Mouse (Mus musculus) forelimb bud, embryonic 11.5 days (tissue): ENCODE results near the gene Isg20.

ENCODE experiments used
- DNase-seq: peaks from one replicate; pipeline ENCODE4 v3.0.0-alpha.2; 2012; ENCODE audit warnings: low read depth, low spot score

The Isg20 gene

DNA sequence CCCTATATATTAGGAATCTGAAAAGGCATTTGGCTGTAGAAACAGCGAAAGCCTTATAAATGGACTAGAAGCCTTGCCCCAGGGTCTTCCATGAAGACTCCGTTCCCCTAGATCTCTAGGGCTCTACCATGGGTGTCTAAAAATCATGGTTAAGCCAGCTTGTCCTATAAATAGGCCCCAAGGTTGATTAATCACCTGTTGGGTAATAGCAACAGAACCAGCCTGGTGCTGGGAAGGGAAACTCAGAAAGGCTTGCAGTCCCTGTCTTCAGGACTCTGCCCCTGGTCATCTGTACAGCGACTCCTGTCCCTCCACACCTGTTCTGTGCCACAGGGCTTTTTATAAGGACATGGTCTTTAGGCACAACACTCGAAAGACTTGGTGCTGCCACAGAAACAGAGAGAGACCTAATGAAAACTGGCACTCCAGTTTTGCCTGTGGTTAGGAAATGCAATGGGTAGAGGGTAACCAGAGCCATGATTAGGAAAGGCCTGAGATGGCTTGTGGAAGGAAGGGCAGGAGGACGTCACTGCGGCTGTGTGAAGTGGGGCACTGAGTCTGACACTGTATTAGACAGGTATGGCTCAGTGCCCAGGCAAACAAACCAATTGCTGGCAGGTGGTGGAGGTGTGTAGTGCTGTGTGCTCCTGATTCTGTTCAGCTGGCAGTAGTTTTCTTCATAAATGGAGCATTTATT lies 9.9 kb upstream of the Isg20 start:
- DNase-seq, result no peak

DNA sequence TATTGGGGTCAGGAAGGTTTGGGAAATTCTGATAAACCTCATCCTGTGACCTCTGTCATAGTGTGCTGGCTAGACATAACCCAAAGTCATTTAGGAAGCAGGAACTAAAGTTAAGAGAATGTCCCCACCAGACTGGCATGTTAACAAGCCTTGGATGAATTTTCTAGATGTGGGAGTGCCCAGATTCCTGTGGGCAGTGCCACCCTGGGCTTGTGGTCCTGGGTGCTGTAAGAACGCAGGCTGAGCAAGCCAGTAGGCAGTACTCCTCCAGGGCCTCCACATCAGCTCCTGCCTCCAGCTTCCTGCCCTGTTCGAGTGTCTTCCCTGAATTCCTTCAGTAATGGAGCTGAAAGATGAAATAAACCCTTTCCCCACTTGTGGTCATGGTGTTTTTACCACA lies 9.0 kb upstream of the Isg20 start:
- DNase-seq, result no peak

DNA sequence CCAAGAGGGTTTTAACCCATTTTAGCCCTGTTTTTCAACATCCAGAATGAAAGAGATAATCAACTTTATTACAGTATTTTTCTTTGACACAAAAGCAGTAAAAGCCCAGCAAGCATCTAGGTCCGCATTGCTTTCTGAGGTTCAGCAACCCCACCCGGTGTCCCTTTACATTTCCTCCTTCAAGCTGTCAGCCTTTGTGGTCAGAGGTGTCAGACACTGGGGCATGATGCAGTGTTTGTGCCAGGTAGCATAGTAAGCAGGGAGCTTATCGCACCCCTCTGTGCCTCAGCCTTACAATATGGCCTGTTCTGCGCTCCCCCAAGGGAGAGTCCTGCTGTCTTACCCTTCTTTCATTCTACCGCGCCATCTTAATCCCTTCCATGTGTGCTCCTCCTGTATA lies 4.2 kb upstream of the Isg20 start:
- no peak for DNase-seq

DNA sequence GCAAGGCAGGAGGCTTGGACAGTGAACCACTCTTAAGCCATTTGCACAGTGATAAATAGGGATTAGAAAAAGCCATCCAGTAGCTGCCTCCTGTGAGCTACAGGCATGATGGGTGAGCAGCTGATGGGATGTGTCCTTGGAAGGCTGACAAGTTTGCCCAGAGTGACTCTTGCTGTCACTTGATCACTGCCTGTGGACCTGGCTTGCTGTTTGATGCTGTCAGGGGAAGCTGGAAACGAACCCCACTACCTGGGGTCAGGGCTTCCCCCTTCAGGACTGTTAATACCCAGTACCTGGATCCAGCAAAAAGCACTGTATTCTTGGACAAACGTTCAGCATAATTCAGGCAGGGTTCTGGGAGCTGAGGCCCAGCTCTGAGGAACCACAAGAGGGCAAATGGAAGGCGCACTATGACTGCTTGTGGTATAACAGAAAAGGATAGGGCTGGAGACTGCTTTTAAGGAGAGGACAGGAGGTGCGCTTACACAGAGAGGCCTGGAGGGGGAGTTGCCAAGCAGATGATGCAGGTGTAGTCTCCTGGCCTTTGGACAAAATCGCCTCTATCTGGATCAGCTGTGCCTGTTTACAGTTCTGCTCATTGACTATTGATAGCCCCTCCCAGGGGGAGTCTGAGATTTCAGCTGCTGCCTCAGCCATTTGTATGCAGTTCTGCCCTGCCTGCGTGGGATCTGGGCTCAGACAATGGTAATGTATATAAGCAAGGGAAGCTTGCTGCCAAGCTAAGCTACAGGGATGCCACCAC lies 2.7 kb upstream of the Isg20 start:
- DNase-seq, result no peak

DNA sequence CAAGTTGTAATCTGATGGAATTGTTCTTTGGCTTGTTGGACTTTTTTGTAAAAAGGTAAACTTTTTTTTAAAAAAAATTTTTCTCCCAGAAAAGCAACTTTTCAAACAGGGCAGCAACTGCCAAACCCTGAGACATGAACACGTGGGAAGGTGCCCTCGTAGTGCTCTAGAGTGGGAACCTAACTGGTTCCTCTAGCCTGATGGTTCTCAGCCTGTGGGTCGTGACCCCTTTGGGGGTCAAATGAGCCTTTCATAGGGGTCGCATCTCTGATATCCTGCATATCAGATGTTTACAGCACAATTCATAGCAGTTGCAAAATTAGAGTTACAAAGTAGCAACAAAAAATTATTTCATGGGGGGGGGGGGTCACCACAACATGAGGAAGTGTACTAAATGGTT lies 2.0 kb upstream of the Isg20 start:
- DNase-seq, result no peak

DNA sequence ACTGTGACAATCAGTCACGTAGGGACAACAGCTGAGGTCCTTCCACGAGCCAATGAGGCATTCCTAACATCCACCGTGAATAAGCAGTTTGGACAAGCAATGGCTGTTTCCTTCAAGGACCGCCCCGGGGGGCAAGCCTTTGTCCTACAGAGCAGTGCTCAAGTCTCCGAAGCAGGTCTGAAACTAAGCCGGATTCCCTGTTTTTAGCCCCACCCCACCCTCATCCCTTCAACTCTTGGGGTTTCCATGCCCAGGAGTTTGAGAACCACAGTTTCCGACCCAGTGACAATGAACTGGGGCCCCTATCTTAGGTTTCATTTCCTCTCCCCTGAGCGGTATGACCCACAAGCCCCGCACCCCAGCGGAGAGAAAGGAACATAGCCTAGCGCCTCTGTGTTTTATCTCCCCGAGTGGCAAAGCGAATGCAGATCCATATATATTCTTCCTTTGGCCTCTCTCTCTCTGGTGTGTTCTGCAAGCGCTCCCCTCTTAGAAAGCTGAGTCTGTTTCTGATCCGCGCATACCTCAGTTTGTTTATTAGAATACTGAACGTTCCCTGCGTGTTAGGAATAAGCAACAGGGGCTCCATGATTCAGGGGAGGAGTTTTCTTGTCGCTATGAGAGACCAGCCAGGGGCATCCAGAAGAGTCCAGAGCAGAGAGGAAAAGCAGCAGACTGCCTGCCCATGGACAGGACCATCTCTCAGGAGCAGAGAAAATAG lies 811 bp upstream of the Isg20 start:
- DNase-seq, result no peak

DNA sequence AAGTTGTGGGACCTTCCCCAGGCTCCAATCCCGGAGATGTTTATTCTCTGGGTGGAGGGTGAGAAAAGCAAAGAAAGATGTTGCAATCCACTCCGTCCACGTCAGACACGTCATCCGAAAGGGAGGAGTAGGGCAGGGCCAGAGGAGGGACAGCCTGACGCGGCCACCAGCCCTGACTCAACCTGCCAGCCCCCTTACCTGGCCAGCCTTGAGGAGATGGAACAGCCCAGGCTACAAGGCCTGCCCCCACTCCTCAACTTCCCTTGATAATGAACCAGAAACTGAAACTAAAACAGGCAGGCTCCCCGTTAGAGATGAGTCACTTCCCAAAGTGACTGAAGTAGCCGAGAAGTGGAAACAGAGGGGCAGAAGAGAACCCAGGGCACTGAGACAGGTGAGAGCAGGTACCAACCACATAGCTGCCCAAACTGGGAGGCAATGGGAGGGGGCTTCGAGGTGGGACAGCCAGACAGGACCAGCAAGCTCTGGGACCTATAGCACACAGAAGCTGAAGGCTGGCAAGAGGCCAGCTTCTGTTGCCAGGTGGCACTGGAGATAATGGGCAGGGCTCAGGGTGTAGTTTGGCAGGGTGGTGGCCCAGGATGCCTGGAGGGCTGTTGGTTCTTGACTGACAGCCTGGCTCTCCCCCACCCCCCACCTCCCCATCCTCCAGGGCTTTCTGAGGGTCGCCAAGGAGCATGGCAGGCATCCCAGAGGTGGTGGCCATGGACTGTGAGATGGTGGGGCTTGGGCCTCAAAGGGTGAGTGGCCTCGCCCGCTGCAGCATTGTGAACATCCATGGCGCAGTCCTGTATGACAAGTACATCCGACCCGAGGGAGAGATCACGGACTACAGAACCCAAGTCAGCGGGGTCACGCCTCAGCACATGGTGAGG lies 673 bp downstream of the Isg20 start:
- DNase-seq, result no peak

DNA sequence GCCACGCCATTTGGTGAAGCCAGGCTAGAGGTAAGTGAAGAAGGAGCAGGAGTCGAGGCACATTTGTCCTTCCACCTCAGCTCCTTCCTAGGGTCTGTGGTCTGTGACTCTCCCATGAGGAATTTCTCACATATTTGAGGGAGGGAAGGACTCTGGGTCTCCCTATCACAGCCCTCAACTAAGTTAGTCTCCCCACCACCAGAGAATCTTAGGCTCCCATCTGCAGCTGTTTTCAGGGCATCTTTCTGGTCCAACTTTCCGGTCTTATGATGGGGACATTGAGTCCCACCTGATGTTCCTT lies 1.3 kb downstream of the Isg20 start:
- DNase-seq, result no peak

DNA sequence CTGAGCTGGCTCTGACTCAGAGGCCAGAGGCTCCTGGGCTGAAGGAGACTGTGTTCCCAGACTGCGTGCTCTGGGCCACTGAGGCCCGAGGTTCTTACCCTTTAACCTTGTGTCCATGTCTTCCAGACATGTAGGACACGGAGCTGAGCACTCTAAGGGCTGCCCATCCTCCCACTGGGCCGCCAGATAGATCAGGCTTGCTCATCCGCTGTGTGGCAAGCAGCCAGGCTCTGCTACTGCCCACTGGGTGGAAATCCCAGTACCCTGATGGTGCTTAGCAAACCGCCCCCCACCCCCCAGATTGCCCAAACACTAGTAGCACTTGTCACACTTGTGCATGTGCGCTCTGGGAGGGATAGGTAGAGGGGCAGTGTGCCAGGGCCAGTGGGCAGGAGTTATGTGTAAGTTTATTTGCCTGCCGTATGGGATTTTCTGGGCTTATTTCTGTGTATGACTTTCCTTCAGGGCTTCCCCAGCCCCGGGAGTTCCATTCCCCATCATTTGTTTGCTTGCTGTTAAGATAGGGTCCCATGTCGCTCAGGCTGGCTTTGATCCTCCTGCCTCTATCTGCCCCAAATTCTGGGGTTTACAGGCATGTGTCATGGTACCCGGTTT lies 1.8 kb downstream of the Isg20 start:
- no peak for DNase-seq

DNA sequence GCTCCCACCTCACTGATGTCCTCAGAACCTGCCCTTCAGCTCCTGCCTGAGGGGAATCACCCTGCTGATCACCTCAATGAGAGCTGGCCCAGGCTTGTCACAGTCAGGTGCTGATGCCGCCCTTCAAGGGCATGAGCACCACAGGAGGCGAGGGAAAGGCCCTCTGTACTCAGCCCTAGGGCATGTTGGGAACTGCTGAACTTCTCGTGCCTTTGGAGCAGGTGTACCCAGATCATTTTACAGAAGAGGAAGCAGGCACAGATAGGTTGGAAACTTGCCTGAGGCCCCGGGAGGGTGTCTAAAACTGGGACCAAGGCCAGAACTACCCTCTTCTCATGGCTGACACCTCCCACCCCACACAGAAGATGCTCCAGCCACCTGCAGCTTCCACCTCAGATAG lies 5.5 kb downstream of the Isg20 start:
- no peak for DNase-seq

DNA sequence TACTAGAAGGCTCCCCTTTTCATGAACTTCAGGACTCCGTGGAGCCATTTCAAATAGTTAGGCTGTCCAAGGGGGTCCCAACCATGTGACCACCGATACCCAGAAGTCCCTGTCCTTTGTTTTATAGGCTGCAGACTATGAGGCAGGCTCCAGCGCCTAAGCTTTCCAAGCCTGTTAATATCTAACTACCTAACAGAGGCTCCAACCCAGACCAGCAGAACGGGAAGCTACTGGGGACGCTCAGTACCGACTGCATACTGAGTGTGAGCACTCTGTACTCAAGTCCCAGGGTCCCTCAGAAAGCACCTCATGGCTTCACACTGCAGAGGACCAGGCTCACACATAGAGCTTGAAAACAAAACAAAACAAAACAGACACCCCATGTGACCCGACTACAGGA lies 9.3 kb downstream of the Isg20 start:
- no peak for DNase-seq

DNA sequence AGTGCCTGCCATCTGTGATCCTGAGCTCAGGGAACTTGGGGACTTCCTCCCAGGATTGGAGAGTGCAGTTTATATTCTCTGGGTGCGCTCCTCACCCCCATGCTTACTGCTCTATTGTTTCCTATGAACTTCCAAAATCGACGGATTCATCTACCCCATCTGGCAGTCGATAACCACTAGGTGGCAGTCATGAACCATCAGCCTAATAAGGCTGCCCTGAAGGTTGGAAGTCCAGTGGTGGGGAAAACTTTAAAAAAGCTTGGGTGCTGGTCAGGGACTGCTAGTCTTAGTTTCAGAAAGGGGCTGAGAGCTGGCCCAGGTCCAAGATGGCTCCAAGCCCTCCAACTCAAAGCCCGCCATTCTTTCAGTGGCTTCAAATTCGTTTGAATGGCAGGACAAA lies 11.1 kb downstream of the Isg20 start:
- DNase-seq, result peak; percentile 86

DNA sequence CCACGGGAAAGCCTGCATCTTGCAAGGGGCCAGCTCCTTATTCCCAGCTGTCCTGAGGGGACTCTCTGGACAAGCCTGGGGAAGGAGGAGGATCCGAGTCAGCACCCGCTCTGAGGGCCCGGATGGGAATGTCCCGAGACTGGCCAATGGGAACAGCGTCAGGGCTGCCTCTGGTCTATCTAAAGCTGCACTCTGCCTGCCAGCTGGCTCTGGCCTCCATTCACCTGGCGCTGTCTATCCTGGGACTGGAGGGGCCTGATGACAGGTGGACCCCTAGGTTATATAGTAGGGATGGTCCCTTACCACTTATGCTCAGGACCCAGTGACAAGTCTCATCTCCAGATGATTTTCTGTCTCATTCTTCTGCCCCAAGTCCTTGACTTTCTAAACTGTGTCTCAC lies 11.6 kb downstream of the Isg20 start:
- no peak for DNase-seq

DNA sequence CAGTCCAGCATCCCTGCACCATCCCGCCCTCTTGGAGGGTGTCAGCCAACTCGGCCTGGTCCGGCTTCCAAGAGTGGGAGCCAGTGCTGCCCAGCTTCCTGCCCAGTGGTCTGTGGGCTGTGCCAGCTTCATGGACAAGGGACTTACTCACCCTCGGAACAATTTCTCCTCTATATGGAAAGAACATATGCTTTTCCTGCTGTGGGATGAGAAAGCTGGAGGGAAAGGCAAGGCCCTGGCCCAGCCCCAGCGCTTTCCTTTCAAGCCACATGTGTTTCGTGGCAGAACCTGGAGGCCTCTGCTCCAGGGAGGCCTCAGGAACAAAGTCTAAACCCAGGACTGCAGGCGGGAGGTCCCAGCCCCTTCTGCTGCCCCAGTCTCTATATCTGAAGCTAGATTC lies 12.5 kb downstream of the Isg20 start:
- no peak for DNase-seq

DNA sequence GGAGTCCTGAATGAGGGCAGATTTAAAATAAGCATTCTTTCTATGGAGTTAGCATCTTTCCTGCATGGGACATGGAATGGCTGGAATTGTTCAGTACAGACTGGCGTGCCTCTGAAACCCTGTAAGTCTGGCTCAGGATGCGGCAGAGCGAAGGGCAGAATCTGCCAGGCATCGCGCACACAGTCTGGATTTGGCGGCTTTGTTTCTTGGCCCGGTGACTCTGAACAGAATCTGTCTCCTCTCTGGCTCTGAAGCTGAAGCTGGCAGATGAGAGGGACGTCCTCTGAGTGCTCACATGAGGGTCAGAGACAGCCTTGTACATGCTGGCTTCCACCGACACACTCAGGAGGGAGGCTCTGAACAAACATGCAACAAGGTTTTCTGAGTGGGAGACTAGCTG lies 12.9 kb downstream of the Isg20 start:
- DNase-seq, result no peak

DNA sequence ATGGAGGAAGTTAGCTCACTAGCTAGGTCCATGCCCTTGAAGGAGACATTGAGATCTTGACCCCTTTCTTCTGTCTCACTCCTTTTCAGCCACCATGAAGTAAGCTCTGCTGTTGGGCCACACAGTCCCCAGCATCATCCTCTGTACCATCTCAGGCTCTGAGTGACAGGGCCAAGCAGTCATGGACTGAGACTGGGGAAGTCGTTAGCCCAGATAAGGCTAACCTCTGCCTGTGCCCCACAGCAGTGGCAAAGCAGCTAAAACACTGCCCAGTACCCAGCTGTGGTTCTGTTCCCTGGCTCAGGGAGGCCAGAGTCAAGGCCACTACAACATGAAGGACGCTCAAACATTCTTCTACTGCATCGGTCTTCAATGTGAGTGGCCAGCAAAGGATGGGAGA lies 14.0 kb downstream of the Isg20 start:
- no peak for DNase-seq

DNA sequence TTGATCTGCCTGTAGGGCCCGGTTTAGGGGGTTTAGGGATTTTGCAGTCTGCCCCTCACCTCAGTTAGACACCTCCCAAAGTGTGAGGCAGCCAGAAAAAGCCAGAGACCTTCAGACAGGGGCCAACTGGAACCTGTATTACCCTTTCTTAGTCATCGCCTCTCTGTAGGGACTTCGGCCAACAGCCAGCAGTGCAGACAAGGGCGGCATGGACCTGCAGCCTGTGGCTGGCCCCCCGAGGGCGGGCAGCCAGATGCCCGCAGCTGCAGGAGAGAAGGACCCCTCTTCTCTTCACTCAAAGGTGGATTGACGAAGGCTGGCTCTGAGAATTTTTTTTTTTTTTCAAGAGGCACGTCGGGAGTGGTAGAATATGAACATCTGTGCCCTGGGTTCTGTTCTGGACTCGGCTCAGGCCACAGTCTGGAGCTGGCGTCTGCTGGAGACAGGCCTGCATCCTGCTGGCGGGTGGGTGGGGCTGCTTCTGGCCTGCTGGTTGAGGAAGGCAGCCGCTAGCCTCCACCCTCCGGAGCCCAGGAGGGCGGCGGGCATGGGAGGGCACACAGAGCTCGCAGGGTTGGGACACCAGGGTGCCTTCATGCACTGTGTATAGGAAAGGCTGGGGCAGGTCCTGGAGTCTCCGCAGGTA lies 25.9 kb downstream of the Isg20 start:
- DNase-seq, result no peak

DNA sequence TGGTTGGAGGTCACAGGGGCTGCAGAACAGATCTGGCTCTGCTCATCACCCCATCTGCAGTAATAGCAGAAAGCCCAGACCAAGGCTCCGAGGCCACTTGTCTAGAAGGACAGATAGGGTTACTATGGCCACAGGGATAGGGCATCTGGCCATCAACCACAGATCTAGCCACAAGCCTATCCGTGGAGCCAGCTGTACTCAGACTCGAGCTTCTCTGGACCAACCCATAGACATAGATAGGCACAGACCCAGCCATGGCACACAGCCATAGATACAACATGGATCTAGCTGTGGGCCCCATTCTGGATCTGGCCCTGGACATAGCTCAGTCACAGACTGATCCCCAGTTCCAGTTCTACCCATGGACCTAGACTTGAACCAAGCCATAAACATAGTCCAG lies 27.7 kb downstream of the Isg20 start:
- no peak for DNase-seq

DNA sequence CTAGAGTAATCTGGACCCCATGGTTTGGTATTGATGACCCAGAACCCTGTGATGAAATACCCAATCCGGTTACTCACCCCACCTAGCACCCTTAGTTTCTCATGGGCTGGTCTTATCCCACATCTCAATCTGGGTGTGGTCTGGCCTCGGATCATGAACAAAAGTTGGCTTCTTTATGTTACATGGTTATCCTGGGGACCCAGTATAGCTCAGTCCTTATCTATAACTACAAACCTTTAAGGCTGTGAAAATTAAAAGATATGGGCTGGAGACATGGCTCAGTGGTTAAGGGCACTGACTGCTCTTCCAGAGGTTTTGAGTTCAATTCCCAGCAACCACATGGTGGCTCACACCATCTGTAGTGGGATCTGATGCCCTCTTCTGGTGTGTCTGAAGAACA lies 29.3 kb downstream of the Isg20 start:
- DNase-seq, result no peak

DNA sequence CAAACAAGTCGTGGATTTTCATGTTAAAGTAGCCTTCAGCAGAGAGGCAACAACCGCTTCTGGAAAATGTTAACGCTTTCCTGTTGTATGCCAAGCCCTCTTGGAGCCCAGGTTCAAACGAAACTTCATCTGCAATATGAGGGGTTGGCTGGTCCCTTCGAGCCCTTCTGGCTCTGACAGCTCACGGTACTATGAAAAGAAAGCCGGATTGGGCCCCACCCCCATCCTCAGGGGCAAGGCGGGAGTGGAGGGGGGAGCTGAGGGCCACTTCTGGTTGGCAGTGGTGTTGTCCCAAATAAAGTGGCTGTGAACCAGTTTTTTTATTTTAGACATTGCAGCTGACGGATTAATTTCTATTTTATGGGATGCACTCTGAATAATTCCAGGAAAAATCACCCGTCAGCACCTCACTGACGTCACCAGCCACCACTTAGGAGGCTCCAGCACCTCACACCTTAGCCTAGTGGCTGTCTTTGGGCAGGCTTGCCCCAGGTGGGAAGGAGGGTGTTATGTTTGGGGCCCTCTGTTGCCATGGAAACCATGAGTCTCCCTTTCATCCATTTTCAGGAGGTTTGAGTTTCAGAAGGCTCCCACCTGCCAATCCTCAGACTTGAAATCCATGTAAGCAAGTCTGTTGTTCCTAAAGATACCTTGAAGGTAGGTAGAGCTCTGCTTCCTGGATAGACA lies 40.8 kb downstream of the Isg20 start:
- peak; percentile 62 for DNase-seq

DNA sequence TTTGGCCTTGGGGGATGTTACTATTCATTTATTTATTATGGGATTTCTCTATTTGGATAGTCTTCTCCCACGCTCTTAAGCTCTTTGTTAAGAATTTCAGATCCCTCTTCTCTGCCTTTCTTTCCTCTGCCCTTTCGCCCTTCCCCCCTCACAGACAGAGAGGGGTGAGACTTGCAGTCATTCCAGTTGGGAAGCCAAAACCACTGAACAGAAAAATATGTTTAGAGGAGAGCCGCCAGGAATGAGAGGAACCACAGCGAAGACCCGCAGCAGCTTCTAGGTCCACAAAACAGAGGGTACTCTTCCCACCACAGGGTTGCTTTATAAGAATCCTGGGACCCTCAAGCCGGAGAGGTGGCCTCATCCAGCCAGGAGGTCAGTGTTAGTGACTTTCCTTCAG lies 41.4 kb downstream of the Isg20 start:
- DNase-seq, result no peak
